Mouse (Mus musculus) midbrain, postnatal 0 days (tissue): ENCODE measurements around the gene Rhoq. TPM values are rescaled to one million over a fixed set of nuclear protein-coding genes. Genes with fewer than 3 reads are reported as not detected.

Experiments used
- ATAC-seq: fragments of 200-750 bp; cut with Nextera tagmentation; 2 replicates; pipeline ENCODE4 v1.8.0; 2017; ENCODE audit warnings: moderate number of reproducible peaks, mild to moderate bottlenecking, moderate TSS enrichment, moderate library complexity; ENCODE audit not compliant: low FRiP score
- DNase-seq: peaks from one replicate; pipeline ENCODE4 v3.0.0-alpha.2; 2015; ENCODE audit warnings: low spot score
- H3K27ac ChIP-seq: fragments of 300-500 bp; sonication (generic); 2 replicates; pipeline ENCODE4 v1.5.1; 2014; ENCODE audit warnings: low read depth, mild to moderate bottlenecking, low read length, mixed read lengths
- H3K27me3 ChIP-seq: fragments of 300-500 bp; sonication (generic); 2 replicates; pipeline ENCODE4 v1.6.1; 2014; ENCODE audit warnings: low read length, control low read depth, mixed read lengths; ENCODE audit not compliant: insufficient read depth
- H3K36me3 ChIP-seq: fragments of 300-500 bp; sonication (generic); 2 replicates; pipeline ENCODE4 v1.6.1; 2014; ENCODE audit warnings: low read length, control low read depth, mixed read lengths; ENCODE audit not compliant: insufficient read depth
- H3K4me1 ChIP-seq: fragments of 300-500 bp; sonication (generic); 2 replicates; pipeline ENCODE4 v1.6.1; 2014; ENCODE audit warnings: mild to moderate bottlenecking, control low read depth, antibody characterized with exemption, low read length, mixed read lengths; ENCODE audit not compliant: insufficient read depth
- H3K4me2 ChIP-seq: fragments of 300-500 bp; sonication (generic); 2 replicates; pipeline ENCODE4 v1.6.1; 2014; ENCODE audit warnings: low read depth, mild to moderate bottlenecking, low read length, mixed read lengths; ENCODE audit not compliant: poor library complexity, severe bottlenecking
- H3K4me3 ChIP-seq: fragments of 300-500 bp; sonication (generic); 2 replicates; pipeline ENCODE4 v1.5.1; 2014; ENCODE audit warnings: low read depth, mild to moderate bottlenecking, low read length, moderate library complexity
- H3K9ac ChIP-seq: fragments of 300-500 bp; sonication (generic); replicated peaks from 2 replicates; pipeline ENCODE4 v1.6.1; 2014; ENCODE audit warnings: mild to moderate bottlenecking, low read length, moderate library complexity, mixed read lengths; ENCODE audit not compliant: poor library complexity, severe bottlenecking
- H3K9me3 ChIP-seq: fragments of 300-500 bp; sonication (generic); 2 replicates; pipeline ENCODE4 v1.6.1; 2016; ENCODE audit warnings: low read length, control low read depth
- CTCF ChIP-seq: IDR thresholded peaks from 2 replicates; pipeline ENCODE4 v1.5.1; 2016; ENCODE audit warnings: antibody characterized with exemption, mild to moderate bottlenecking
- WGBS: fragments of 180-500 bp; shearing (Covaris S2); extraction: QIAGEN DNeasy Blood & Tissue Kit; methylation state at CpG from one replicate; pipeline ENCODE4 v1.1.7; 2014; 5-methylcytosine and 5-hydroxymethylcytosine counted together
- polyA plus RNA-seq: library from polyadenylated mRNA; unstranded; fragments of >200 nt; fragmentation: Nextera tagmentation; extraction: Ambion mirVana; gene quantifications from 2 replicates; pipeline ENCODE4 v1.2.1, GENCODE M21; 2015
- total RNA-seq: library from RNA; depleted of rRNA; stranded (reverse); fragments of >200 nt; gene quantifications from 2 replicates; pipeline ENCODE4 v1.2.3, GENCODE M21; 2014

The Rhoq gene
- total and polyA plus RNA-seq, 2 experiments from 2014 or later, result 5.1 to 23.1 TPM

DNA sequence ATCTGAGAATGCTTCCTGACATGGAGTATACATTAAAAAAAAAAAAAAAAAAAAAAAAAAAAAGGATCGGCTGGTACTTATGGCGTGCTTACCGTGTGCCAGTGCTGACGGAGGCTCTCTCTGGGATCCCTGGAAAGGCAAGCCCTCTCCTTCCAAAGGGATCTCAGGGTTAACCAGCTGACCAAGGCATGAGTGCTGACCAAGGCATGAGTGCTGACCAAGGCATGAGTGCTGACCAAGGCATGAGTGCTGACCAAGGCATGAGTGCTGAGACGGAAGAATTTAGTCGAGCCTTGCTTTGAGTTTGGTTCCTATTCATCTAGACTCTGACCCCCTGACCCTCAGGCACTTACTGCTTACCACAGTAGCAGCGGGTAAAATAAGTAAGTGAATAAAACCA is 24.2 kb upstream of the Rhoq start:
- no peak for ATAC-seq
- Histone ChIP-seq H3K27ac (no peak overlapping the region), H3K36me3 (no peaks in the 10 kb centered on the region), H3K9ac (no peak overlapping the region), H3K9me3 (no peaks in the 10 kb centered on the region), H3K27me3 (no peaks in the 10 kb centered on the region; the same call in 1 of the 2 replicates), H3K4me2 (no peak overlapping the region), H3K4me3 (no peak overlapping the region), H3K4me1 (no peaks in the 10 kb centered on the region)
- no peak for DNase-seq
- WGBS, result 67% methylated on average over 7 of the region's 7 CpGs
- no peak for TF ChIP-seq CTCF

- Histone ChIP-seq H3K36me3 (no peaks in the 10 kb centered on the region), H3K27ac (no peak overlapping the region), H3K4me3 (no peak overlapping the region), H3K4me1 (no peaks in the 10 kb centered on the region), H3K9ac (no peak overlapping the region), H3K9me3 (no peaks in the 10 kb centered on the region), H3K27me3 (no peaks in the 10 kb centered on the region), H3K4me2 (no peak overlapping the region)
- no peak for TF ChIP-seq CTCF
- no peak for ATAC-seq
- DNase-seq, result no peak
- WGBS, result 79% methylated on average over 6 of the region's 6 CpGs
Measured at GRCm38 (mm10) chr17:86942112-86942511, 20.8 kb upstream of the Rhoq start.

- 94% methylated on average over 6 of the region's 6 CpGs for WGBS
- Histone ChIP-seq H3K27me3 (no peaks in the 10 kb centered on the region), H3K9ac (no peak overlapping the region), H3K4me3 (no peak overlapping the region), H3K27ac (no peak overlapping the region), H3K36me3 (no peaks in the 10 kb centered on the region), H3K9me3 (no peaks in the 10 kb centered on the region), H3K4me2 (no peak overlapping the region), H3K4me1 (no peaks in the 10 kb centered on the region)
- DNase-seq (no peak), ATAC-seq (no peak)
- no peak for TF ChIP-seq CTCF
Measured at GRCm38 (mm10) chr17:86943158-86943557, 19.7 kb upstream of the Rhoq start.

GRCm38 (mm10) chr17:86946078-86946477 is 16.8 kb upstream of the Rhoq start:
- no peak for DNase-seq
- Histone ChIP-seq H3K9ac (no peak overlapping the region), H3K9me3 (no peaks in the 10 kb centered on the region), H3K4me1 (no peaks in the 10 kb centered on the region), H3K4me3 (no peak overlapping the region), H3K27me3 (no peaks in the 10 kb centered on the region), H3K27ac (no peak overlapping the region), H3K36me3 (no peaks in the 10 kb centered on the region), H3K4me2 (no peak overlapping the region)
- no peak for ATAC-seq
- 48% methylated on average over 4 of the region's 4 CpGs for WGBS
- no peak for TF ChIP-seq CTCF

DNA sequence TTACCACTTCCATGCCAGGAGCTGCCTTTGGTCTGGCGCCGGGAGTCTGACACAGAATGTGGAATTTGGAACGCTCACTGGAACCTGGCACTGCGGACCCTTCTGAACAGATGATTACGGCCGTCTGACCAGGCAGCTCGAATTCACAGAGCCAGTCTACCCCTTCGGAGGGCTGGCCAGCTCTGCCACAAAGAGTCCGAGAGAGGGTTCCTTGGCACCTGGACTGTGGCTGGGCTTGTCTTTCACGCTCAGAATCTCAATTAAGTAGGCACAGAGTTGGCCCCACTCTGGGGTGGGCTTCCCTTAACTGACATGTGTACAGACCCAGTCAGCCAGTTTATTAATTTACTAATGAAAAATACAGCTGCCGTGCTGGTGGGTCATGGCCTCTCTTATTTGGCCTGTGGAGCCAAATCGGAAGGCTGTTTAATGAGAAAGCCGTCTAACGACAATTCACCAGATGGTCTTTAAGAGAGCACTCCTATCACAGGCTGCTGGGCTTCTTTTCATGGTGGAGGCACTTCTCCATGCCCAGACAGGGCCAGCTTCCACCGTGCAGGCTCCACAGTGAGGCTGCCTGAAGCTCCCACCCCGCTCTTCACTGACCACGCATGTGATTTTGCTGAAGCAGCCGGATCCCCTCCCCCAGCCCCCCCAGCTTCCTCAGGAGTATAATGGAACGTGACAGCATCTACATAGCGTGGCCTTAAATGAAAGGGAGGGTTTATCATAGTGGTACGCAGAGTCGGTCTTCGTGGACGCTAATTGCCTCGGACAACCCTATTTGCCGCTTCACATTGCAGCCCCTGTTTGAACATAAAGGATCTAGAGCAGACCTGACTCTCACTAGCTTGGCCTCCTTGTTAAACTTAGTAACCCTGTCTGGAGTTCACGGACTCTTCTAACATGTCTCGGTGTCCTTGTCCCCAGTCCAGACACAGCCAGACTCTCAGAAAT is 14.8 kb upstream of the Rhoq start, which contains the start of gene Atp6v1e2:
Gene Atp6v1e2, minus strand, starts transcription at position 58 of the 957 bp plus-strand sequence.
- Histone ChIP-seq H3K4me3 (no peak within 1 kb of the TSS), H3K36me3 (no peaks in the 10 kb centered on the region), H3K4me2 (no peak within 1 kb of the TSS), H3K4me1 (no peaks in the 10 kb centered on the region), H3K27me3 (no peaks in the 10 kb centered on the region), H3K27ac (peak within 1 kb of the TSS; percentile 51; the same call in 1 of the 2 replicates), H3K9ac (no peak within 1 kb of the TSS), H3K9me3 (no peaks in the 10 kb centered on the region)
- no peak for TF ChIP-seq CTCF
- WGBS, result 54% methylated on average over 28 of the region's 28 CpGs
- peak; percentile 77 for ATAC-seq
- DNase-seq, result peak; percentile 84

- Histone ChIP-seq H3K27me3 (no peaks in the 10 kb centered on the region), H3K9ac (no peak overlapping the region), H3K4me1 (no peaks in the 10 kb centered on the region), H3K9me3 (no peaks in the 10 kb centered on the region), H3K4me3 (no peak overlapping the region), H3K36me3 (no peaks in the 10 kb centered on the region), H3K4me2 (no peak overlapping the region), H3K27ac (peak overlapping the region; percentile 51; the same call in 1 of the 2 replicates)
- ATAC-seq (no peak), DNase-seq (no peak)
- 53% methylated on average over 6 of the region's 6 CpGs for WGBS
- no peak for TF ChIP-seq CTCF
Measured at GRCm38 (mm10) chr17:86948801-86949200, 14.1 kb upstream of the Rhoq start.
